Mouse (Mus musculus): Measurements from ENCODE around the gene Camk2b. TPM values are rescaled to one million over a fixed set of nuclear protein-coding genes. Genes with fewer than 3 reads are reported as not detected.
"Not testable (repeated sequence)": the region's sequence is repeated elsewhere in the genome, so short reads cannot be mapped to it uniquely, and the experiment has no call there.

Camk2b gene
- polyA plus RNA-seq, 1 experiment = 0.97 TPM

GRCm38 (mm10) chr11:5952501-5952900 is 113.7 kb downstream of the Camk2b start:
- H3K4me3 ChIP-seq (ENCODE audit: insufficient read depth, low read length) = no peak overlapping the region
- 0 out of 2 replicates have a peak, but pooled peaks cover 2% of the 10 kb centered on the region for H3K4me1 ChIP-seq (ENCODE audit: control insufficient read depth, insufficient read depth, low read length)
- H3K27ac ChIP-seq (ENCODE audit: insufficient read depth, low read length) = no peak overlapping the region
- TF ChIP-seq POLR2A (IDR thresholded peaks at IDR 0.05; ENCODE audit: low read depth, low read length) (no peak), CTCF (IDR thresholded peaks at IDR 0.05; ENCODE audit: borderline replicate concordance, insufficient read depth, low read length) (no peak)

- Histone ChIP-seq H3K4me1 (ENCODE audit: control insufficient read depth, insufficient read depth, low read length) (no peaks in the 10 kb centered on the region), H3K27ac (ENCODE audit: insufficient read depth, low read length) (no peak within 1 kb of the TSS), H3K4me3 (ENCODE audit: insufficient read depth, low read length) (no peak within 1 kb of the TSS)
- TF ChIP-seq POLR2A (IDR thresholded peaks at IDR 0.05; ENCODE audit: low read depth, low read length) = no peak
- no peak for TF ChIP-seq CTCF (IDR thresholded peaks at IDR 0.05; ENCODE audit: borderline replicate concordance, insufficient read depth, low read length)
Observed at GRCm38 (mm10) chr11:5949586-5950352, 116.4 kb downstream of the Camk2b start, which contains the start of gene Gck. Gene Gck (minus strand): TSS chr11:5950081.

- Histone ChIP-seq H3K27ac (ENCODE audit: insufficient read depth, low read length) (no peak overlapping the region), H3K4me1 (ENCODE audit: control insufficient read depth, insufficient read depth, low read length) (no peaks in the 10 kb centered on the region), H3K4me3 (ENCODE audit: insufficient read depth, low read length) (no peak overlapping the region)
- TF ChIP-seq CTCF (IDR thresholded peaks at IDR 0.05; ENCODE audit: borderline replicate concordance, insufficient read depth, low read length) (no peak), POLR2A (IDR thresholded peaks at IDR 0.05; ENCODE audit: low read depth, low read length) (no peak)
Observed at GRCm38 (mm10) chr11:5948546-5949250, 117.5 kb downstream of the Camk2b start.

- Histone ChIP-seq H3K27ac (ENCODE audit: insufficient read depth, low read length) (no peak overlapping the region), H3K4me3 (ENCODE audit: insufficient read depth, low read length) (no peak overlapping the region), H3K4me1 (ENCODE audit: control insufficient read depth, insufficient read depth, low read length) (no peaks in the 10 kb centered on the region)
- TF ChIP-seq CTCF (IDR thresholded peaks at IDR 0.05; ENCODE audit: borderline replicate concordance, insufficient read depth, low read length) = no peak
- no peak for TF ChIP-seq POLR2A (IDR thresholded peaks at IDR 0.05; ENCODE audit: low read depth, low read length)
Observed at GRCm38 (mm10) chr11:5947796-5948195, 118.4 kb downstream of the Camk2b start.

GRCm38 (mm10) chr11:5945096-5945495 is 121.1 kb downstream of the Camk2b start:
- no peak overlapping the region for H3K4me3 ChIP-seq (ENCODE audit: insufficient read depth, low read length)
- H3K27ac ChIP-seq (ENCODE audit: insufficient read depth, low read length) = no peak overlapping the region
- H3K4me1 ChIP-seq (ENCODE audit: control insufficient read depth, insufficient read depth, low read length) = no peaks in the 10 kb centered on the region
- TF ChIP-seq CTCF (IDR thresholded peaks at IDR 0.05; ENCODE audit: borderline replicate concordance, insufficient read depth, low read length) = no peak
- no peak for TF ChIP-seq POLR2A (IDR thresholded peaks at IDR 0.05; ENCODE audit: low read depth, low read length)

- H3K4me1 ChIP-seq (ENCODE audit: control insufficient read depth, insufficient read depth, low read length) = no peaks in the 10 kb centered on the region
- H3K27ac ChIP-seq (ENCODE audit: insufficient read depth, low read length) = no peak overlapping the region
- H3K4me3 ChIP-seq (ENCODE audit: insufficient read depth, low read length) = no peak overlapping the region
- TF ChIP-seq CTCF (IDR thresholded peaks at IDR 0.05; ENCODE audit: borderline replicate concordance, insufficient read depth, low read length) (no peak), POLR2A (IDR thresholded peaks at IDR 0.05; ENCODE audit: low read depth, low read length) (no peak)
Observed at GRCm38 (mm10) chr11:5942966-5943365, 123.2 kb downstream of the Camk2b start.

GRCm38 (mm10) chr11:5934531-5934930 is 131.6 kb downstream of the Camk2b start:
- H3K4me3 ChIP-seq (ENCODE audit: insufficient read depth, low read length); H3K27ac ChIP-seq (ENCODE audit: insufficient read depth, low read length); H3K4me1 ChIP-seq (ENCODE audit: control insufficient read depth, insufficient read depth, low read length): not testable (repeated sequence)

GRCm38 (mm10) chr11:5931947-5932346 is 134.2 kb downstream of the Camk2b start:
- H3K4me1 ChIP-seq (ENCODE audit: control insufficient read depth, insufficient read depth, low read length); H3K27ac ChIP-seq (ENCODE audit: insufficient read depth, low read length); H3K4me3 ChIP-seq (ENCODE audit: insufficient read depth, low read length): not testable (repeated sequence)

- TF ChIP-seq CTCF (IDR thresholded peaks at IDR 0.05; ENCODE audit: borderline replicate concordance, insufficient read depth, low read length) (no peak), POLR2A (IDR thresholded peaks at IDR 0.05; ENCODE audit: low read depth, low read length) (no peak)
- no peak overlapping the region for H3K4me3 ChIP-seq (ENCODE audit: insufficient read depth, low read length)
- H3K4me1 ChIP-seq (ENCODE audit: control insufficient read depth, insufficient read depth, low read length) = no peaks in the 10 kb centered on the region
- H3K27ac ChIP-seq (ENCODE audit: insufficient read depth, low read length) = no peak overlapping the region
Observed at GRCm38 (mm10) chr11:5930578-5930977, 135.6 kb downstream of the Camk2b start.

- TF ChIP-seq CTCF (IDR thresholded peaks at IDR 0.05; ENCODE audit: borderline replicate concordance, insufficient read depth, low read length) = no peak
- no peak for TF ChIP-seq POLR2A (IDR thresholded peaks at IDR 0.05; ENCODE audit: low read depth, low read length)
- no peaks in the 10 kb centered on the region for H3K4me1 ChIP-seq (ENCODE audit: control insufficient read depth, insufficient read depth, low read length)
- no peak overlapping the region for H3K27ac ChIP-seq (ENCODE audit: insufficient read depth, low read length)
- no peak overlapping the region for H3K4me3 ChIP-seq (ENCODE audit: insufficient read depth, low read length)
Observed at GRCm38 (mm10) chr11:5926696-5927220, 139.4 kb downstream of the Camk2b start.

Data from embryonic fibroblast, embryonic 13.5 days (primary cell).